Mouse (Mus musculus): ENCODE measurements around the gene Pask. TPM values are rescaled to one million over a fixed set of nuclear protein-coding genes. Genes with fewer than 3 reads are reported as not detected.

Pask gene
- polyA plus RNA-seq, 1 experiment, result 38.0 TPM

GRCm38 (mm10) chr1:93290956-93291355 lies 52.3 kb downstream of the Pask start:
- H3K4me3 ChIP-seq (ENCODE audit: control insufficient read depth, low read depth, low read length), result no peak overlapping the region
- H3K27ac ChIP-seq (ENCODE audit: control insufficient read depth, insufficient read depth, low read depth, low read length), result no peak overlapping the region
- no peaks in the 10 kb centered on the region for H3K27me3 ChIP-seq (ENCODE audit: control insufficient read depth, insufficient read depth, low read length)
- H3K4me1 ChIP-seq (ENCODE audit: control insufficient read depth, insufficient read depth, low read length), result no peaks in the 10 kb centered on the region
- no peak for TF ChIP-seq CTCF (IDR thresholded peaks at IDR 0.05; ENCODE audit: control insufficient read depth, insufficient read depth, insufficient replicate concordance, low read depth, low read length)
- no peak for TF ChIP-seq POLR2A (IDR thresholded peaks at IDR 0.05; ENCODE audit: control insufficient read depth, low read depth, low read length)
- no peaks in the 10 kb centered on the region for H3K36me3 ChIP-seq (ENCODE audit: control insufficient read depth, insufficient read depth, low read length)

- Histone ChIP-seq H3K4me1 (ENCODE audit: control insufficient read depth, insufficient read depth, low read length) (no peaks in the 10 kb centered on the region), H3K27me3 (ENCODE audit: control insufficient read depth, insufficient read depth, low read length) (no peaks in the 10 kb centered on the region), H3K27ac (ENCODE audit: control insufficient read depth, insufficient read depth, low read depth, low read length) (no peak overlapping the region), H3K36me3 (ENCODE audit: control insufficient read depth, insufficient read depth, low read length) (no peaks in the 10 kb centered on the region), H3K4me3 (ENCODE audit: control insufficient read depth, low read depth, low read length) (no peak overlapping the region)
- no peak for TF ChIP-seq CTCF (IDR thresholded peaks at IDR 0.05; ENCODE audit: control insufficient read depth, insufficient read depth, insufficient replicate concordance, low read depth, low read length)
- no peak for TF ChIP-seq POLR2A (IDR thresholded peaks at IDR 0.05; ENCODE audit: control insufficient read depth, low read depth, low read length)
Observed at GRCm38 (mm10) chr1:93289678-93290214, 53.5 kb downstream of the Pask start.

- H3K27ac ChIP-seq (ENCODE audit: control insufficient read depth, insufficient read depth, low read depth, low read length), result no peak overlapping the region
- H3K36me3 ChIP-seq (ENCODE audit: control insufficient read depth, insufficient read depth, low read length), result no peaks in the 10 kb centered on the region
- H3K27me3 ChIP-seq (ENCODE audit: control insufficient read depth, insufficient read depth, low read length), result no peaks in the 10 kb centered on the region
- TF ChIP-seq CTCF (IDR thresholded peaks at IDR 0.05; ENCODE audit: control insufficient read depth, insufficient read depth, insufficient replicate concordance, low read depth, low read length), result no peak
- TF ChIP-seq POLR2A (IDR thresholded peaks at IDR 0.05; ENCODE audit: control insufficient read depth, low read depth, low read length), result no peak
- no peaks in the 10 kb centered on the region for H3K4me1 ChIP-seq (ENCODE audit: control insufficient read depth, insufficient read depth, low read length)
- no peak overlapping the region for H3K4me3 ChIP-seq (ENCODE audit: control insufficient read depth, low read depth, low read length)
Observed at GRCm38 (mm10) chr1:93277041-93277440, 66.2 kb downstream of the Pask start.

GRCm38 (mm10) chr1:93275561-93275960 lies 67.7 kb downstream of the Pask start:
- TF ChIP-seq CTCF (IDR thresholded peaks at IDR 0.05; ENCODE audit: control insufficient read depth, insufficient read depth, insufficient replicate concordance, low read depth, low read length), result no peak
- TF ChIP-seq POLR2A (IDR thresholded peaks at IDR 0.05; ENCODE audit: control insufficient read depth, low read depth, low read length), result no peak
- H3K27ac ChIP-seq (ENCODE audit: control insufficient read depth, insufficient read depth, low read depth, low read length), result no peak overlapping the region
- H3K4me3 ChIP-seq (ENCODE audit: control insufficient read depth, low read depth, low read length), result no peak overlapping the region
- no peaks in the 10 kb centered on the region for H3K36me3 ChIP-seq (ENCODE audit: control insufficient read depth, insufficient read depth, low read length)
- H3K27me3 ChIP-seq (ENCODE audit: control insufficient read depth, insufficient read depth, low read length), result no peaks in the 10 kb centered on the region
- no peaks in the 10 kb centered on the region for H3K4me1 ChIP-seq (ENCODE audit: control insufficient read depth, insufficient read depth, low read length)

GRCm38 (mm10) chr1:93272409-93272821 lies 70.9 kb downstream of the Pask start:
- Histone ChIP-seq H3K36me3 (ENCODE audit: control insufficient read depth, insufficient read depth, low read length) (no peaks in the 10 kb centered on the region), H3K27me3 (ENCODE audit: control insufficient read depth, insufficient read depth, low read length) (no peaks in the 10 kb centered on the region), H3K4me1 (ENCODE audit: control insufficient read depth, insufficient read depth, low read length) (no peaks in the 10 kb centered on the region), H3K4me3 (ENCODE audit: control insufficient read depth, low read depth, low read length) (no peak overlapping the region), H3K27ac (ENCODE audit: control insufficient read depth, insufficient read depth, low read depth, low read length) (no peak overlapping the region)
- TF ChIP-seq POLR2A (IDR thresholded peaks at IDR 0.05; ENCODE audit: control insufficient read depth, low read depth, low read length), result no peak
- TF ChIP-seq CTCF (IDR thresholded peaks at IDR 0.05; ENCODE audit: control insufficient read depth, insufficient read depth, insufficient replicate concordance, low read depth, low read length), result no peak

GRCm38 (mm10) chr1:93271751-93272150 lies 71.5 kb downstream of the Pask start:
- Histone ChIP-seq H3K27me3 (ENCODE audit: control insufficient read depth, insufficient read depth, low read length) (no peaks in the 10 kb centered on the region), H3K4me3 (ENCODE audit: control insufficient read depth, low read depth, low read length) (no peak overlapping the region), H3K36me3 (ENCODE audit: control insufficient read depth, insufficient read depth, low read length) (no peaks in the 10 kb centered on the region), H3K4me1 (ENCODE audit: control insufficient read depth, insufficient read depth, low read length) (no peaks in the 10 kb centered on the region), H3K27ac (ENCODE audit: control insufficient read depth, insufficient read depth, low read depth, low read length) (no peak overlapping the region)
- TF ChIP-seq POLR2A (IDR thresholded peaks at IDR 0.05; ENCODE audit: control insufficient read depth, low read depth, low read length) (no peak), CTCF (IDR thresholded peaks at IDR 0.05; ENCODE audit: control insufficient read depth, insufficient read depth, insufficient replicate concordance, low read depth, low read length) (no peak)

GRCm38 (mm10) chr1:93270516-93271240 lies 72.6 kb downstream of the Pask start:
- no peak overlapping the region for H3K4me3 ChIP-seq (ENCODE audit: control insufficient read depth, low read depth, low read length)
- H3K36me3 ChIP-seq (ENCODE audit: control insufficient read depth, insufficient read depth, low read length), result no peaks in the 10 kb centered on the region
- no peak for TF ChIP-seq CTCF (IDR thresholded peaks at IDR 0.05; ENCODE audit: control insufficient read depth, insufficient read depth, insufficient replicate concordance, low read depth, low read length)
- no peak for TF ChIP-seq POLR2A (IDR thresholded peaks at IDR 0.05; ENCODE audit: control insufficient read depth, low read depth, low read length)
- no peaks in the 10 kb centered on the region for H3K4me1 ChIP-seq (ENCODE audit: control insufficient read depth, insufficient read depth, low read length)
- H3K27ac ChIP-seq (ENCODE audit: control insufficient read depth, insufficient read depth, low read depth, low read length), result no peak overlapping the region
- H3K27me3 ChIP-seq (ENCODE audit: control insufficient read depth, insufficient read depth, low read length), result no peaks in the 10 kb centered on the region

Data from testis, adult 2 months (tissue).